Mouse (Mus musculus) CH12.LX (cell line): ENCODE results near the gene Abat. TPM values are rescaled to one million over a fixed set of nuclear protein-coding genes. Genes with fewer than 3 reads are reported as not detected.
A peak's percentile ranks its signal among the peaks of the same experiment; 100 is the strongest.

Experiments
- DNase-seq: peaks from one replicate; pipeline ENCODE4 v3.0.0-alpha.2; 2013; ENCODE audit errors: extremely low read depth
- H3K27ac ChIP-seq: 2 replicates; pipeline ENCODE4 v1.5.1; 2012; ENCODE audit warnings: low read depth, mild to moderate bottlenecking, control low read depth, moderate library complexity; ENCODE audit not compliant: insufficient read depth
- H3K27me3 ChIP-seq: replicated peaks from 2 replicates; pipeline ENCODE3; 2012; ENCODE audit warnings: inconsistent platforms
- H3K36me3 ChIP-seq, 2 experiments: replicated peaks in 1 of 2; 2 replicates each; pipeline versions ENCODE3 to v1.6.1; 2012; ENCODE audit warnings: inconsistent platforms in 1 of 2, low read length in 1 of 2, mild to moderate bottlenecking in 1 of 2, mixed read lengths in 1 of 2, moderate library complexity in 1 of 2; ENCODE audit not compliant: control insufficient read depth in 1 of 2, insufficient read depth in 1 of 2
- H3K4me1 ChIP-seq, 2 experiments: 2 replicates each; pipeline ENCODE4 v1.6.1; 2012; ENCODE audit warnings: inconsistent platforms in 1 of 2, moderate library complexity in 1 of 2; ENCODE audit not compliant: insufficient read depth in 2 of 2, control insufficient read depth in 1 of 2
- H3K4me2 ChIP-seq: 2 replicates; pipeline ENCODE4 v1.6.1; 2012; ENCODE audit warnings: low read depth, mild to moderate bottlenecking, control low read depth; ENCODE audit not compliant: poor library complexity, insufficient read depth, severe bottlenecking
- H3K4me3 ChIP-seq, 3 experiments: fragments of 150-350 bp in 1 of 3; sonication (generic) in 1 of 3; replicated peaks in 1 of 3; 2 replicates each; pipeline versions ENCODE3 to v1.5.1; 2011 to 2012; ENCODE audit warnings: low read depth in 2 of 3, low read length in 2 of 3, mild to moderate bottlenecking in 2 of 3, moderate library complexity in 2 of 3, control low read depth in 1 of 3, improper control_type of control experiment in 1 of 3, inconsistent platforms in 1 of 3, mixed read lengths in 1 of 3; ENCODE audit not compliant: poor library complexity in 1 of 3
- H3K79me2 ChIP-seq: replicated peaks from 2 replicates; pipeline ENCODE4 v1.6.1; 2012; ENCODE audit warnings: mild to moderate bottlenecking, moderate library complexity; ENCODE audit not compliant: control insufficient read depth, poor library complexity, insufficient read depth, severe bottlenecking; ENCODE audit errors: extremely low read depth
- H3K9ac ChIP-seq: 2 replicates; pipeline ENCODE4 v1.6.1; 2012; ENCODE audit warnings: low read depth, mild to moderate bottlenecking, control low read depth, moderate library complexity; ENCODE audit not compliant: insufficient read depth
- H3K9me3 ChIP-seq: replicated peaks from 2 replicates; pipeline ENCODE3; 2012; ENCODE audit warnings: low read length, inconsistent platforms, mixed read lengths
- BHLHE40 ChIP-seq: IDR thresholded peaks from 2 replicates; pipeline ENCODE4 v1.6.1; 2011; ENCODE audit warnings: mild to moderate bottlenecking, low read depth, low read length, improper control_type of control experiment
- CHD2 ChIP-seq: IDR thresholded peaks from 2 replicates; pipeline ENCODE4 v1.6.1; 2011; ENCODE audit warnings: low read length, improper control_type of control experiment
- E2F4 ChIP-seq: IDR thresholded peaks from 2 replicates; pipeline ENCODE4 v1.6.1; 2011; ENCODE audit warnings: low read depth, low read length, improper control_type of control experiment; ENCODE audit not compliant: insufficient replicate concordance
- ELF1 ChIP-seq: IDR thresholded peaks from 2 replicates; pipeline ENCODE4 v1.6.1; 2014; ENCODE audit warnings: low read depth, mild to moderate bottlenecking, inconsistent platforms, low read length, improper control_type of control experiment
- EP300 ChIP-seq: IDR thresholded peaks from 2 replicates; pipeline ENCODE4 v1.6.1; 2011; ENCODE audit warnings: low read length, improper control_type of control experiment
- ETS1 ChIP-seq: conservative IDR thresholded peaks from 2 replicates; pipeline ENCODE4 v1.6.1; 2012; ENCODE audit warnings: low read depth, mild to moderate bottlenecking, inconsistent platforms, low read length, improper control_type of control experiment, moderate library complexity
- HCFC1 ChIP-seq: IDR thresholded peaks from 2 replicates; pipeline ENCODE4 v1.6.1; 2012; ENCODE audit warnings: low read depth, mild to moderate bottlenecking, inconsistent platforms, low read length, improper control_type of control experiment
- KAT2A ChIP-seq: IDR thresholded peaks from 2 replicates; pipeline ENCODE4 v1.6.1; 2012; ENCODE audit warnings: low read length, improper control_type of control experiment, inconsistent platforms; ENCODE audit not compliant: insufficient replicate concordance
- MEF2A ChIP-seq: IDR thresholded peaks from 2 replicates; pipeline ENCODE4 v1.6.1; 2014; ENCODE audit warnings: low read depth, mild to moderate bottlenecking, inconsistent platforms, low read length, improper control_type of control experiment, borderline replicate concordance
- MXI1 ChIP-seq: IDR thresholded peaks from 2 replicates; pipeline ENCODE4 v1.6.1; 2011; ENCODE audit warnings: mild to moderate bottlenecking, low read depth, low read length, improper control_type of control experiment
- NELFE ChIP-seq: IDR thresholded peaks from 2 replicates; pipeline ENCODE4 v1.6.1; 2011; ENCODE audit warnings: low read depth, low read length, improper control_type of control experiment
- POLR2A ChIP-seq: IDR thresholded peaks from 2 replicates; pipeline ENCODE4 v1.6.1; 2011; ENCODE audit warnings: low read depth, mild to moderate bottlenecking, improper control_type of control experiment, low read length
- POLR2AphosphoS2 ChIP-seq: IDR thresholded peaks from 2 replicates; pipeline ENCODE4 v1.6.1; 2011; ENCODE audit warnings: low read depth, low read length, improper control_type of control experiment
- SIN3A ChIP-seq: IDR thresholded peaks from 2 replicates; pipeline ENCODE4 v1.6.1; 2012; ENCODE audit warnings: low read length, improper control_type of control experiment, inconsistent platforms
- TBP ChIP-seq: conservative IDR thresholded peaks from 2 replicates; pipeline ENCODE4 v1.6.1; 2011; ENCODE audit warnings: low read depth, low read length, improper control_type of control experiment
- UBTF ChIP-seq: IDR thresholded peaks from 2 replicates; pipeline ENCODE4 v1.6.1; 2012; ENCODE audit warnings: low read depth, mild to moderate bottlenecking, inconsistent platforms, low read length, improper control_type of control experiment, moderate library complexity
- USF2 ChIP-seq: conservative IDR thresholded peaks from 2 replicates; pipeline ENCODE4 v1.6.1; 2011; ENCODE audit warnings: low read depth, low read length, improper control_type of control experiment
- ZC3H11A ChIP-seq: IDR thresholded peaks from 2 replicates; pipeline ENCODE4 v1.6.1; 2012; ENCODE audit warnings: low read depth, mild to moderate bottlenecking, inconsistent platforms, low read length, improper control_type of control experiment
- ZKSCAN1 ChIP-seq: IDR thresholded peaks from 2 replicates; pipeline ENCODE4 v1.6.1; 2012; ENCODE audit warnings: low read depth, inconsistent platforms, low read length, improper control_type of control experiment, borderline replicate concordance
- ZMIZ1 ChIP-seq: IDR thresholded peaks from 2 replicates; pipeline ENCODE4 v1.6.1; 2012; ENCODE audit warnings: low read depth, mild to moderate bottlenecking, inconsistent platforms, low read length, improper control_type of control experiment
- ZNF384 ChIP-seq: IDR thresholded peaks from 2 replicates; pipeline ENCODE4 v1.6.1; 2012; ENCODE audit warnings: low read depth, low read length, improper control_type of control experiment, inconsistent platforms
- dilution Hi-C: fragments of 300-500 bp; cut with MboI; formaldehyde crosslinking; loops from 2 replicates; pipeline ENCODE4 v1.14.3; 2020; ENCODE audit warnings: low sequenced_read_pairs; ENCODE audit not compliant: extremely low pct_unique_long_range_greater_than_20kb, extremely low pct_ligation_motif_present
- in situ Hi-C: fragments of 300-500 bp; cut with MboI; formaldehyde crosslinking; loops from 3 replicates; pipeline ENCODE4 v1.14.3; 2019; ENCODE audit warnings: low sequenced_read_pairs, low pct_ligation_motif_present, low pct_unique_long_range_greater_than_20kb, mixed read lengths
- polyA plus RNA-seq: library from polyadenylated mRNA; unstranded; fragments of >175 nt; gene quantifications from 2 replicates; pipeline ENCODE4 v1.2.1, GENCODE M21; 2012; ENCODE audit warnings: low read depth; ENCODE audit not compliant: insufficient read length
- total RNA-seq, 2 experiments: library from RNA; depleted of rRNA; stranded (reverse); fragments of 300-350 nt in 1 of 2; fragments of >200 nt in 1 of 2; gene quantifications; 2 replicates each; pipeline ENCODE4 v1.2.3; 2012 to 2014

The Abat gene
- total and polyA plus RNA-seq, 3 experiments = 0.17 TPM; not detected in 2

GRCm38 (mm10) chr16:8658349-8658748, 145.1 kb downstream of the Abat start:
- dilution Hi-C loops = no loop called here
- peaks cover 84 to 95% of the 10 kb centered on the region in 2 experiments for H3K36me3 ChIP-seq
- DNase-seq = no peak

GRCm38 (mm10) chr16:8658764-8659163, 145.5 kb downstream of the Abat start:
- Histone ChIP-seq H3K79me2 (no peaks in the 10 kb centered on the region), H3K4me2 (no peak overlapping the region), H3K27ac (no peak overlapping the region), H3K9ac (no peak overlapping the region)
- dilution Hi-C loops = no loop called here
- TF ChIP-seq EP300 (no peak), MEF2A (no peak), ETS1 (no peak), POLR2A (no peak), UBTF (no peak), ZKSCAN1 (no peak), NELFE (no peak), TBP (no peak), ZNF384 (no peak), ZMIZ1 (no peak), ZC3H11A (no peak), USF2 (no peak)
- TF ChIP-seq, all 38 proteins: peak for 0
- no peaks in the 10 kb centered on the region for H3K27me3 ChIP-seq
- in situ Hi-C loops = no loop called here
- H3K4me3 ChIP-seq = no peak overlapping the region
- no peaks in the 10 kb centered on the region for H3K4me1 ChIP-seq
- H3K36me3 ChIP-seq = peaks cover 84 to 95% of the 10 kb centered on the region in 2 experiments
- no peaks in the 10 kb centered on the region for H3K9me3 ChIP-seq
- no peak for DNase-seq

More at GRCm38 (mm10) chr16:8658349-8658748, 145.1 kb downstream of the Abat start:
- Histone ChIP-seq H3K79me2 (no peaks in the 10 kb centered on the region), H3K27ac (no peak overlapping the region), H3K9ac (no peak overlapping the region), H3K9me3 (no peaks in the 10 kb centered on the region), H3K27me3 (no peaks in the 10 kb centered on the region), H3K4me3 (no peak overlapping the region), H3K4me2 (no peak overlapping the region), H3K4me1 (no peaks in the 10 kb centered on the region)
- TF ChIP-seq POLR2AphosphoS2 (peak; percentile 29; the same call in 1 of the 2 replicates), CHD2 (peak; percentile 45; the same call in 1 of the 2 replicates), KAT2A (no peak)
- in situ Hi-C loops = no loop called here

GRCm38 (mm10) chr16:8663022-8663421, 149.8 kb downstream of the Abat start:
- no peak overlapping the region for H3K9ac ChIP-seq
- H3K4me2 ChIP-seq = no peak overlapping the region
- no peak overlapping the region for H3K27ac ChIP-seq
- DNase-seq = no peak
- peaks cover 50 to 83% of the 10 kb centered on the region in 2 experiments for H3K36me3 ChIP-seq
- no peaks in the 10 kb centered on the region for H3K27me3 ChIP-seq
- H3K9me3 ChIP-seq = no peaks in the 10 kb centered on the region
- H3K79me2 ChIP-seq = no peaks in the 10 kb centered on the region
- dilution Hi-C loops (no loop called here), in situ Hi-C loops (no loop called here)
- H3K4me1 ChIP-seq = peaks cover 14 to 23% of the 10 kb centered on the region in 2 experiments; a peak in 3 of 4 replicates
- H3K4me3 ChIP-seq = no peak overlapping the region
- TF ChIP-seq HCFC1 (no peak), USF2 (no peak), MEF2A (no peak), SIN3A (no peak), BHLHE40 (no peak), ELF1 (no peak), MXI1 (no peak), E2F4 (no peak)
- TF ChIP-seq, all 38 proteins: peak for 0
